Mouse (Mus musculus): ENCODE results near the gene Mmd2.

GRCm38 (mm10) chr5:142623080-142623479, 14.5 kb upstream of the Mmd2 start:
- TF ChIP-seq CTCF (IDR thresholded peaks at IDR 0.05) (no peak), POLR2A (IDR thresholded peaks at IDR 0.05; ENCODE audit: insufficient read depth, low read depth, low read length) (no peak), EP300 (IDR thresholded peaks at IDR 0.05; ENCODE audit: insufficient read depth, low read depth, low read length) (no peak)
